Mouse (Mus musculus) heart, embryonic 15.5 days (tissue): ENCODE results near the gene Cbarp. TPM values are rescaled to one million over a fixed set of nuclear protein-coding genes. Genes with fewer than 3 reads are reported as not detected.

Experiments used
- ATAC-seq: fragments of 200-750 bp; cut with Nextera tagmentation; replicated peaks from 2 replicates; pipeline ENCODE4 v1.8.0; 2017; ENCODE audit warnings: low read depth, moderate TSS enrichment; ENCODE audit not compliant: insufficient number of reproducible peaks, insufficient read depth, low FRiP score
- H3K27ac ChIP-seq: fragments of 300-500 bp; sonication (generic); 2 replicates; pipeline ENCODE4 v1.5.1; 2015; ENCODE audit warnings: mild to moderate bottlenecking, inconsistent platforms
- H3K27me3 ChIP-seq: fragments of 300-500 bp; sonication (generic); 2 replicates; pipeline ENCODE4 v1.6.1; 2015; ENCODE audit warnings: inconsistent platforms
- H3K36me3 ChIP-seq: fragments of 300-500 bp; sonication (generic); 2 replicates; pipeline ENCODE4 v1.6.1; 2015; ENCODE audit warnings: mild to moderate bottlenecking, inconsistent platforms
- H3K4me1 ChIP-seq: fragments of 300-500 bp; sonication (generic); replicated peaks from 2 replicates; pipeline ENCODE4 v1.6.1; 2015; ENCODE audit warnings: inconsistent platforms
- H3K4me2 ChIP-seq: fragments of 300-500 bp; sonication (generic); 2 replicates; pipeline ENCODE4 v1.6.1; 2015; ENCODE audit warnings: inconsistent platforms, mild to moderate bottlenecking, moderate library complexity
- H3K4me3 ChIP-seq: fragments of 300-500 bp; sonication (generic); 2 replicates; pipeline ENCODE4 v1.5.1; 2015; ENCODE audit warnings: mild to moderate bottlenecking, inconsistent platforms
- H3K9ac ChIP-seq: fragments of 300-500 bp; sonication (generic); 2 replicates; pipeline ENCODE4 v1.6.1; 2015; ENCODE audit warnings: mild to moderate bottlenecking, inconsistent platforms
- H3K9me3 ChIP-seq: fragments of 300-500 bp; sonication (generic); replicated peaks from 2 replicates; pipeline ENCODE4 v1.6.1; 2016; ENCODE audit warnings: inconsistent platforms
- WGBS: fragments of 180-500 bp; shearing (Covaris S2); methylation state at CpG from one replicate; pipeline ENCODE4 v1.1.7; 2015; ENCODE audit warnings: mixed read lengths; 5-methylcytosine and 5-hydroxymethylcytosine counted together
- polyA plus RNA-seq: library from polyadenylated mRNA; unstranded; fragments of >200 nt; fragmentation: Nextera tagmentation; extraction: Ambion mirVana; gene quantifications from 2 replicates; pipeline ENCODE4 v1.2.1, GENCODE M21; 2015

Cbarp gene
- polyA plus RNA-seq, 1 experiment from 2014 or later, result 1.7 TPM

DNA sequence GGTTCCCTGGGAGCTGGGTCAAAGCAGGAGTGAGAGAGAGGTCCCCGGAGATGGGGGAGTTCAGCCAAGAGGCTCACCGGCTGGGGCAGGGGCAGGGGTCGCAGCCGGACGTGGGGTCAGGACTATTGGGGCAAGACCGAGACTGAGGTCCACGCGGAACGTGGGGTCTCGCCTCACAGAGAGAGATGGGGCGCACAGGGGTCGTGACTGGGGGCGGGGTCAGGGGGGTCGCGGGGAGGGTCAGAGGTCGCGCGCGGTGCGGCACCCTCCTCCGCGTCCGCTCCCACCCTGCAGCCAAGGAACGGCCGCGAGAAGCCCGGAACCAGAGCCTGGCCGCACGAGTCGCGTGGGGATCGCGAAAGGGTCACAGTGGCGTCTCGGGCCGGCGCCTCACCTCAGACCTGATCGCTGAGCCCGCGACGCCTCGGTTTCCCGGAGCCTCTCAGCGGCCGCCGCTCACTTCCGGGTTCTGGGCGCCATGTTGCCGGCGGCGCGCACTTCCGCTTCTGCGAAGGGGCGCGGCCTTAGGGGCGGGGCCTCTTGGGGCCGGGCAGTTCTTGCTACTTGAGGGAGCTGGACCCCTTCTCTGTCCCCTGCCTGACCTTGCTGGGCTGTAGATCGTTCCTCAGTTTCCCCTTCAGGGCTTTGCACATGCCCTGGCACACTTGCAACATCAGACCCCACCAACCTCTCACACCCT, 38.3 kb downstream of the Cbarp start:
- peak; percentile 82 for ATAC-seq
- H3K4me2 ChIP-seq, result peak overlapping the region; percentile 75
- peak overlapping the region; percentile 94 for H3K9ac ChIP-seq
- peak overlapping the region; percentile 70 for H3K27ac ChIP-seq
- no peaks in the 10 kb centered on the region for H3K36me3 ChIP-seq
- no peaks in the 10 kb centered on the region for H3K9me3 ChIP-seq
- under 1% methylated on average over 50 of the region's 59 CpGs for WGBS
- H3K4me3 ChIP-seq, result peak overlapping the region; percentile 91
- peaks cover 39% of the 10 kb centered on the region for H3K4me1 ChIP-seq
- H3K27me3 ChIP-seq, result no peaks in the 10 kb centered on the region

DNA sequence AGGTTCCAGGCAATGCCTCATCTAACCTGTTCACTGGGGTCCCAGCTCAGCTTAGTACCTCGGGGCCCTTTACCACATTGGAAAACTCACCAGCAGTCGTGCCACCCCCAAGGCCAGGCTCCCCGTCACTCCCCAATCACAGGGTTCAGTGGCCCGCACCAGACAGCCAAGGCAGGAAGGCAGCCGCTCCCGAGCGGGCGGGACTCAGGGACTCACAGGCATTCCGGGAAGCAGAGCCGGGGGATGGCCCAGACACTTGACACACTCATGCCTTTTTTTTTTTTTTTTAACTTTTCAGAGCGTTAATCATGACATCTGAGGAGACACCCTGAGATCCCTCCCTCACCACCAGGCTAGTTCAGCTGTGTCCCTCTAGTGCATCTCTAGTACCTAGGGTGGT, 39.7 kb downstream of the Cbarp start:
- Histone ChIP-seq H3K27ac (0 out of 2 replicates have a peak overlapping the region, but pooled peaks have one; percentile 20), H3K4me1 (peaks cover 52% of the 10 kb centered on the region), H3K4me3 (peak overlapping the region; percentile 91), H3K36me3 (no peaks in the 10 kb centered on the region), H3K9ac (no peak overlapping the region), H3K27me3 (no peaks in the 10 kb centered on the region), H3K9me3 (no peaks in the 10 kb centered on the region), H3K4me2 (peak overlapping the region; percentile 75)
- no peak for ATAC-seq
- WGBS, result 49% methylated on average over 11 of the region's 11 CpGs

DNA sequence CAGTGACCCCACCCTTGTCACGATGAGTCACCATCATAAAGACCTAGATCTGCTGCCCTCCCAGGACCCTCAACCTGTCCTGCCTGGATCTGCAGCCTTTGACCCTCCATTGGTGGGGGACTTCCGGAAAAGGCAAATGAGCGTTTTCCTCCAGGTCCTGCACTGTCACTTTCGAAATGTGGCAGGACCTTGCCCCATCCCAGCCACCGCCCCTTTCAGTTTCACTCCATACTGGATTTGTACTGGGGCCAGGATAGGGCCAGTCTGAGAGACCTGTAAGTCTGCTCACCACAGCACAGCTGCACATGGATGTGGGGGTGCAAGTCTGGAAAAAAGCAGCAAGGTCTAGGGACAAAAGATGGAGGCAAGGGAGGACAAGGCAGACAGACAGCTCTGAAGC, 42.0 kb downstream of the Cbarp start:
- Histone ChIP-seq H3K36me3 (no peaks in the 10 kb centered on the region), H3K9me3 (no peaks in the 10 kb centered on the region), H3K4me2 (no peak overlapping the region), H3K4me3 (no peak overlapping the region), H3K9ac (no peak overlapping the region), H3K27ac (no peak overlapping the region), H3K27me3 (no peaks in the 10 kb centered on the region), H3K4me1 (peaks cover 73% of the 10 kb centered on the region)
- no peak for ATAC-seq
- 81% methylated on average over 5 of the region's 5 CpGs for WGBS

DNA sequence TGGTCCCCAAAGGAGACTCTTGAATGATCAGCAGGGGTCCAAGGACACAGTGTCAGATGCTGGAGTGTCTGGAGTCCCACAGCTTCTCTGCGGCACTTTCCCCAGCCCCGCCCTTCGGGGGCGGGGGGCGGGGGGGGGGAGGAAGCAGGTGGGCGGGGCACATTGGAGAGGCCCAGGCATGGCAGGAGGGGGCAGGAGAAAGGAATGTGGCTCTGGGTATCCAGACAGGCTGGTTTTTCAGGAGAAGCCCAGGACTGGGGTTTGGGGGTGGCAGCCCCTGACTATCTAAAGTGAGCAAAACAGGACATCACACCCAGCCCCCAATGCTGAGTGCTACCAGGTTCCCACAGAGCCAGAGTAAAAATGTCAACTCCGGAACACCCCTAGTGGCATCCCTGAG, 43.4 kb downstream of the Cbarp start:
- H3K9me3 ChIP-seq, result no peaks in the 10 kb centered on the region
- H3K36me3 ChIP-seq, result no peaks in the 10 kb centered on the region
- 6% methylated on average over 6 of the region's 7 CpGs for WGBS
- H3K4me2 ChIP-seq, result peak overlapping the region; percentile 17
- peak overlapping the region; percentile 3; the same call in 1 of the 2 replicates for H3K27ac ChIP-seq
- H3K27me3 ChIP-seq, result no peaks in the 10 kb centered on the region
- peaks cover 77% of the 10 kb centered on the region for H3K4me1 ChIP-seq
- no peak for ATAC-seq
- 0 out of 2 replicates have a peak overlapping the region, but pooled peaks have one; percentile 3 for H3K9ac ChIP-seq
- H3K4me3 ChIP-seq, result no peak overlapping the region

DNA sequence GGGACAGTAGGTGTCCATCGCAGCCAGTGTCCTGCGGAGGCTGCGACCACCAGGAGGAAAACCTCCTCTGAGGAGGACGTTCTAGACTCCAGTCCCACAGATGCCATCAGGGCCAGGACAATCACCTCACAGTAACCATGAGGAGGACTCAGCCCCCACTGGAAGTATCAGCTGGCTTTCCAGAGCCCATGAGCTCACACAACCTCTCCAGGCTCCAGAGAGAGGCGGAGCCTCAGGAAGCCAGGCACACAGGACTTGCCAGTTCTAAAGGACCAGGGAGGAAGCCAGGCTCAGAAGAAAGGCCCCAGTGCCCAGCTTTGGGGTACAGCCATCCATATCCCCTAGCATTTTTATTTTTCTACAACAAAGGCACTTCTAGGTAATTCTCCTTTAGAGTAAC, 45.1 kb downstream of the Cbarp start:
- no peak overlapping the region for H3K4me2 ChIP-seq
- no peak overlapping the region; the same call in 1 of the 2 replicates for H3K9ac ChIP-seq
- WGBS, result 75% methylated on average over 5 of the region's 5 CpGs
- H3K9me3 ChIP-seq, result no peaks in the 10 kb centered on the region
- H3K4me1 ChIP-seq, result peaks cover 68% of the 10 kb centered on the region
- H3K27me3 ChIP-seq, result no peaks in the 10 kb centered on the region
- peak overlapping the region; percentile 24; the same call in 1 of the 2 replicates for H3K27ac ChIP-seq
- no peak overlapping the region for H3K4me3 ChIP-seq
- ATAC-seq, result no peak; the same call in 1 of the 2 replicates
- no peaks in the 10 kb centered on the region for H3K36me3 ChIP-seq

DNA sequence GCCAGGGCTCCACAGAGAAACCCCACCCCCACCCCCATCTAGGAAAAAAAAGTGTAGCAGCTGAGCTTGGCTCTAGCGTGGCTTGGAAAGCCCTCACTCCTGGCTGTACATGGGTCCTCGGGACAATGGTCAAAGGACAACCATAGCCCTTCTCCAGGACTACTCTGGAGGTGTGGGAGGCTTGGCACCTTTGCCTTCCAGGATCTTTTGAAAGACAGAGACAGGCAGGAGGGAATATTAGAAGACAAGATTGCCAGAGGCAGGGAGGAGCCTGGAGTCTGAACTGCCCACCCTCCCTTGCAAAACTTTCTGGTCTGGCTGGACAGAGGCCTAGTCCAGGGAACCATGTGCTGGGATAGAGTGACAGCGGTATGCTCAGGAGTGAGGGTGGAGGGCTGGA, 46.0 kb downstream of the Cbarp start:
- no peak for ATAC-seq
- H3K27ac ChIP-seq, result no peak overlapping the region
- no peaks in the 10 kb centered on the region for H3K9me3 ChIP-seq
- H3K4me3 ChIP-seq, result no peak overlapping the region
- 75% methylated on average over 3 of the region's 3 CpGs for WGBS
- H3K4me2 ChIP-seq, result no peak overlapping the region
- peaks cover 62% of the 10 kb centered on the region for H3K4me1 ChIP-seq
- no peaks in the 10 kb centered on the region for H3K36me3 ChIP-seq
- H3K9ac ChIP-seq, result no peak overlapping the region; the same call in 1 of the 2 replicates
- H3K27me3 ChIP-seq, result no peaks in the 10 kb centered on the region

DNA sequence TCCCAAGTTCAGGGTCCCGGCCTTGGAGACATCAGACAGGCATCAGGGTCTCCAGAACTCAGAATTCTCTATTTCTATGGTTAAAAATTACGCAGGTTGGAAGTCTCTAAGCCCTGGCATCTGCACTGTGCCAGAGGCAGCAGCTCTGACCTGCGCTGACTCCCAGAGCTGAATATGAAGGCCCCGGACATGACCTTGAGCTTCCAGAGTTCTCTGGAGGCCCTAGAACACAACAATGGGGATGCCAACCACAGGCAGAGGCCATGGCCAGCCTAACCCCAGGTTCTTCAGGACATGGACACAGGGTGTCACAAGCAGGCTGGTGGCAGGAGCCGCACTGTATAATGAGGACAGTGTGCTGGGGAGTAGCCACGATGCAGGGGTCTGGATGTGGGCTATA, 46.5 kb downstream of the Cbarp start:
- Histone ChIP-seq H3K4me3 (no peak overlapping the region), H3K9ac (no peak overlapping the region), H3K36me3 (no peaks in the 10 kb centered on the region), H3K4me1 (peaks cover 58% of the 10 kb centered on the region), H3K27ac (no peak overlapping the region), H3K4me2 (no peak overlapping the region), H3K27me3 (no peaks in the 10 kb centered on the region), H3K9me3 (no peaks in the 10 kb centered on the region)
- 85% methylated on average over 6 of the region's 6 CpGs for WGBS
- ATAC-seq, result no peak

DNA sequence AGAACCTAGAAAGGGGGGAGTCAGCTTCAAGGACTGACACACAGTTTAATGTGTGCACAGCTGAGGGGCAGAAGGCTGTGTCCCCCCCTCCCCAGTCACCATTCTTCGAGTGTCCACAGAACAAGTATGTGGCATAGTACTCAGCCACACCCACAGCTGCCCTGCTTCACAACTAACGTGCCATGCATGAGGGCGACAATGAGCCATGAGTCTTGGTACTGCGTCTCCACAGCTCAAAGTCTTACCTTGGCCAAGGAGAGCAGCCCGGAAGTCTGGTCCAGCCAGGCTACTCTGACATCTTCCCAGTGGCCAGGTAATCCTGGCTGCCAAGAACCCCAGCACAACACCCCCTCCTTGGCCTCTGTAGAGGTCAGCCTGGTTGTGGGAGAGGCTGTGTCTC, 47.9 kb downstream of the Cbarp start:
- no peaks in the 10 kb centered on the region for H3K27me3 ChIP-seq
- H3K27ac ChIP-seq, result no peak overlapping the region
- H3K9ac ChIP-seq, result no peak overlapping the region
- no peak for ATAC-seq
- H3K4me2 ChIP-seq, result no peak overlapping the region
- whole genome bisulfite sequencing, result 84% methylated on average over 5 of the region's 5 CpGs
- no peaks in the 10 kb centered on the region for H3K9me3 ChIP-seq
- no peak overlapping the region for H3K4me3 ChIP-seq
- peaks cover 55% of the 10 kb centered on the region for H3K4me1 ChIP-seq
- no peaks in the 10 kb centered on the region for H3K36me3 ChIP-seq

DNA sequence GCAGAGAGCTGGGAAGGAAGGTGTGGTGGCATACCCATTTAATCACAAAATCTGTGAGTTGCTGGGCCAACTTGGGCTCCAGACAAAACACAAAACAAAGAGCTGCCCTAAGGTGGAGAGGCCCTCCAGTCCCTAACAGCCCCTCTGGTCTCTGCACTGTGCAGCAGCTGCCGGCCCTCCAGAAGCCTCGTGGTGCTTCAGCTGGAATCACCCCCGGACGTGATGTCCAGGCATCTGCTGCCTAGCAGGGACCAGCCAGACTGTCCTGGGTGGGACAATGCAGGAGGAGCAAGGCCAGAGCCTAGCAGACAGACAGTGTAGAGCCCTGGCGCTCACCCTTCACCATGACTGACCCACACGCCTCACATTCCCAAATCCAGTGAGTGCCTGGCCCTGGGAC, 49.1 kb downstream of the Cbarp start:
- H3K4me2 ChIP-seq, result no peak overlapping the region
- no peak overlapping the region for H3K4me3 ChIP-seq
- H3K9ac ChIP-seq, result no peak overlapping the region
- no peak overlapping the region for H3K27ac ChIP-seq
- peaks cover 50% of the 10 kb centered on the region for H3K4me1 ChIP-seq
- 73% methylated on average over 6 of the region's 6 CpGs for WGBS
- ATAC-seq, result no peak
- H3K36me3 ChIP-seq, result no peaks in the 10 kb centered on the region
- no peaks in the 10 kb centered on the region for H3K27me3 ChIP-seq
- H3K9me3 ChIP-seq, result no peaks in the 10 kb centered on the region

DNA sequence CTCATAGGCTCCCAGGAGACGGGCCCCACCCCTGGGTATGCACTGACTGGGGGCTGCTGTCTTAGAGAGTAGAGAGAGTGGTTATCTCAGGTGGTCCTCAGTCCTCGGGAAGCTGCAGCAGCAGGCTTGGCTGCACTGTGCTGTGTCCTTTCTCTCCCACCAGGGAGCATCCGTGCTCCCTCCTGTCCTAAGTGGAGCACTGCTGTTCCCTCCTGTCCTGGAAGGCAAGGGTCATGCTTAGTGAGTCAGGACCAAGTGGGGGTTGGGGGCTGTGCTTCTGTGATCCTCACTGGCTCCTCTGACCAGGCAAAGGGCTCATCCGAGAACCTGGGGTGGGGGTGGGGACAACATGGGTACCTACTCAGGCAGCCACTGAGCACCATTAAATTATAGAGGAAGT, 51.5 kb downstream of the Cbarp start:
- no peak overlapping the region for H3K27ac ChIP-seq
- 52% methylated on average over 4 of the region's 4 CpGs for WGBS
- H3K27me3 ChIP-seq, result no peaks in the 10 kb centered on the region
- no peak overlapping the region for H3K4me2 ChIP-seq
- no peaks in the 10 kb centered on the region for H3K9me3 ChIP-seq
- H3K4me3 ChIP-seq, result no peak overlapping the region
- no peak for ATAC-seq
- H3K36me3 ChIP-seq, result 0 out of 2 replicates have a peak, but pooled peaks cover 2% of the 10 kb centered on the region
- H3K4me1 ChIP-seq, result peaks cover 46% of the 10 kb centered on the region
- no peak overlapping the region for H3K9ac ChIP-seq

DNA sequence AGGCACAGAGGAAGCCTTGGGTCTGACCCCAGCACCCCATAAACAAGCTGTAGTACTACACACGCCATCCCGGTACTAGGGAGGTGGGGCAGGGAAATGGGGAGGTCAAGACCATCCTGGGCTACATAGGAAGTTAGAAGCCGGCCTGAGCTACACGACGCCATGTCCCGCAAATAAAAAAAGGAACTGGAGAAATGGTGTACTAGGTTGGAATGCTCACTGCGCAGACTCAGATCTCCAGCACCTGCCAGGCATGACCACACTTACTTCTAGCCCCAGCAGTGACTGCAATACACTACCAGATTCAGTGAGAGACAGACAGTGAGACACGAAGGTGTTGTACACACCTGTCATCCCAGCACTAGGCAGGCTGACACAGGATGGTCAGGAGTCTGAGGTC, 53.2 kb downstream of the Cbarp start:
- Histone ChIP-seq H3K27ac (no peak overlapping the region), H3K4me3 (no peak overlapping the region), H3K4me2 (no peak overlapping the region), H3K27me3 (no peaks in the 10 kb centered on the region), H3K4me1 (peaks cover 38% of the 10 kb centered on the region), H3K9me3 (no peaks in the 10 kb centered on the region), H3K9ac (no peak overlapping the region), H3K36me3 (peaks cover 18% of the 10 kb centered on the region)
- WGBS, result 83% methylated on average over 8 of the region's 8 CpGs
- no peak for ATAC-seq

DNA sequence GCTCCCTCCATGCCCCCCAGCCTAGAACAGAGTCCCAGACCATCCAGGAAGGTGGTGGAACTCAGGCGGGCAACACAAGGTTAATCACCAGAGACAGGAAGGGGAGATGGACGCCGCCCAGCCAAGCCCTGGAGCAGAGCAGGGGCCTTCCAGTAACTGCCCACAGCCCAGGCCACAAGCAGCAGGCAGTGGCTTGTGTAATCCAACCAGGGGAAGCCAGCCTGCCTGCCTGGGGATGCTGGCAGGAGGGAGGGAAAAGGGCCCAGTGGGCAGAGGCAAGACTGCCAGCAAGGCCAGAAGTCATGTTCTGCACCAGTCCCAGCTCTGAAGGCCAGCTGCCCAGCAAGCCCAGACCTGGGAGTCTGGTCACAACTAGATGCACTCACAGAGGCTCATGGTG, 53.8 kb downstream of the Cbarp start:
- ATAC-seq, result 0 out of 2 replicates have a peak, but pooled peaks have one; percentile 7
- Histone ChIP-seq H3K9ac (no peak overlapping the region), H3K27me3 (no peaks in the 10 kb centered on the region), H3K4me3 (no peak overlapping the region), H3K9me3 (no peaks in the 10 kb centered on the region), H3K4me2 (no peak overlapping the region), H3K27ac (peak overlapping the region; percentile 18), H3K4me1 (peaks cover 38% of the 10 kb centered on the region), H3K36me3 (peaks cover 25% of the 10 kb centered on the region)
- 52% methylated on average over 3 of the region's 3 CpGs for WGBS
